Mouse (Mus musculus): Measurements from ENCODE around the gene Map4k5. TPM values are rescaled to one million over a fixed set of nuclear protein-coding genes. Genes with fewer than 3 reads are reported as not detected.

Map4k5 gene
- polyA plus RNA-seq, 1 experiment from 2014 or later = 65.7 TPM

GRCm38 (mm10) chr12:69758221-69759185, 134.5 kb downstream of the Map4k5 start:
- ChIA-PET POLR2A (interaction anchor here (0.6 to 1.1 kb wide), 3 partner anchors 9 to 134 kb away, joined by 3 to 4 read pairs (median 3); partner anchors contain the start of genes Atl1 and Map4k5), CTCF (interaction anchor here (0.6 to 1.6 kb wide), 11 partner anchors 10 to 147 kb away, joined by 3 to 4 read pairs (median 3); no protein-coding TSS in a partner anchor)
- in situ Hi-C loops (cut with MboI; ENCODE audit: low pct_unique_long_range_greater_than_20kb) = loop anchor here (5.0 kb wide), 1 partner anchor 129 kb away; no protein-coding TSS in a partner anchor
- DNase-seq (ENCODE audit: low read depth, low spot score) (no peak), ATAC-seq (no peak)
- H3K27me3 ChIP-seq = no peaks in the 10 kb centered on the region
- TF ChIP-seq CTCF (IDR thresholded peaks at IDR 0.05) = no peak

GRCm38 (mm10) chr12:69757418-69758141, 135.4 kb downstream of the Map4k5 start:
- no peaks in the 10 kb centered on the region for H3K27me3 ChIP-seq
- ChIA-PET POLR2A (interaction anchor here (1.1 kb wide), 1 partner anchor 135 kb away, joined by 3 read pairs; the partner anchor contains the start of genes Atl1 and Map4k5), CTCF (interaction anchor here (0.6 to 1.6 kb wide), 10 partner anchors 11 to 148 kb away, joined by 3 to 4 read pairs (median 3); no protein-coding TSS in a partner anchor)
- DNase-seq (ENCODE audit: low read depth, low spot score) (no peak), ATAC-seq (peak; percentile 73)
- in situ Hi-C loops (cut with MboI; ENCODE audit: low pct_unique_long_range_greater_than_20kb) = loop anchor here (5.0 kb wide), 1 partner anchor 130 kb away; no protein-coding TSS in a partner anchor
- TF ChIP-seq CTCF (IDR thresholded peaks at IDR 0.05) = peak; percentile 96

GRCm38 (mm10) chr12:69756015-69756414, 137.0 kb downstream of the Map4k5 start:
- no peak for DNase-seq (ENCODE audit: low read depth, low spot score)
- H3K27me3 ChIP-seq = no peaks in the 10 kb centered on the region
- no peak for TF ChIP-seq CTCF (IDR thresholded peaks at IDR 0.05)
- in situ Hi-C loops (cut with MboI; ENCODE audit: low pct_unique_long_range_greater_than_20kb) = loop anchor here (5.0 kb wide), 1 partner anchor 131 kb away; no protein-coding TSS in a partner anchor
- no peak for ATAC-seq
- ChIA-PET CTCF (interaction anchor here (1.3 kb wide), 1 partner anchor 11 kb away, joined by 3 read pairs; no protein-coding TSS in a partner anchor), POLR2A (no interaction called here)

- in situ Hi-C loops (cut with MboI; ENCODE audit: low pct_unique_long_range_greater_than_20kb) = no loop called here
- no peak for TF ChIP-seq CTCF (IDR thresholded peaks at IDR 0.05)
- CTCF ChIA-PET = interaction anchor here (0.8 kb wide), 1 partner anchor 45 kb away, joined by 3 read pairs; no protein-coding TSS in a partner anchor
- ATAC-seq = peak; percentile 26
- no peak for DNase-seq (ENCODE audit: low read depth, low spot score)
- POLR2A ChIA-PET = no interaction called here
- no peaks in the 10 kb centered on the region for H3K27me3 ChIP-seq
These were observed 139.1 kb downstream of the Map4k5 start for GRCm38 (mm10) chr12:69753936-69754335.

Other genes with a start within 250 kb of the Map4k5 start
- 30.6 TPM for gene Sos2, start 211.3 kb downstream of the Map4k5 start, polyA plus RNA-seq (2021)
- 10.6 TPM for gene L2hgdh, start 168.3 kb downstream of the Map4k5 start, polyA plus RNA-seq (2021)
- 19.8 TPM for gene Atp5s, start 168.2 kb downstream of the Map4k5 start, polyA plus RNA-seq (2021)
- 1.3 TPM for gene Cdkl1, start 101.9 kb downstream of the Map4k5 start, polyA plus RNA-seq (2021)
- gene Atl1, start 586 bp downstream of the Map4k5 start, polyA plus RNA-seq (2021) = 26.3 TPM
- gene Sav1, start 93.8 kb upstream of the Map4k5 start, polyA plus RNA-seq (2021) = 184 TPM
- 29.7 TPM for gene Nin, start 220.5 kb upstream of the Map4k5 start, polyA plus RNA-seq (2021)

Measured in Patski (cell line).